Mouse (Mus musculus): Measurements from ENCODE around the gene Oxct2b. TPM values are rescaled to one million over a fixed set of nuclear protein-coding genes. Genes with fewer than 3 reads are reported as not detected.

The Oxct2b gene
- polyA plus RNA-seq (2017; shearing (Covaris generic)) = not detected

GRCm38 (mm10) chr4:123116011-123116410 is at the start of gene Oxct2b:
Gene Oxct2b, plus strand, starts transcription at chr4:123116266.

GRCm38 (mm10) chr4:123104651-123105450 is 11.2 kb upstream of the Oxct2b start, which contains the start of gene Bmp8b:
Gene Bmp8b, plus strand, starts transcription at chr4:123105165.

GRCm38 (mm10) chr4:123139513-123140154 is 23.6 kb downstream of the Oxct2b start, which contains the start of gene Ppie:
Gene Ppie, minus strand, starts transcription at chr4:123139951.

Other genes starting within 250 kb of the Oxct2b start
- 84.7 TPM for gene Cap1, start 230.2 kb upstream of the Oxct2b start, polyA plus RNA-seq (2017; shearing (Covaris generic))
- gene Mfsd2a, start 155.1 kb upstream of the Oxct2b start, polyA plus RNA-seq (2017; shearing (Covaris generic)) = 5.4 TPM
- gene Mycl, start 120.6 kb upstream of the Oxct2b start, polyA plus RNA-seq (2017; shearing (Covaris generic)) = 0.56 TPM
- 22.5 TPM for gene Trit1, start 99.7 kb upstream of the Oxct2b start, polyA plus RNA-seq (2017; shearing (Covaris generic))
- gene Bmp8b, start 11.1 kb upstream of the Oxct2b start, polyA plus RNA-seq (2017; shearing (Covaris generic)) = not detected
- 73.8 TPM for gene Ppie, start 23.7 kb downstream of the Oxct2b start, polyA plus RNA-seq (2017; shearing (Covaris generic))
- gene Hpcal4, start 67.0 kb downstream of the Oxct2b start, polyA plus RNA-seq (2017; shearing (Covaris generic)) = 0.61 TPM
- not detected for gene Nt5c1a, start 85.2 kb downstream of the Oxct2b start, polyA plus RNA-seq (2017; shearing (Covaris generic))
- not detected for gene Heyl, start 117.3 kb downstream of the Oxct2b start, polyA plus RNA-seq (2017; shearing (Covaris generic))
- 7.7 TPM for gene Pabpc4, start 146.1 kb downstream of the Oxct2b start, polyA plus RNA-seq (2017; shearing (Covaris generic))
- not detected for gene Oxct2a, start 207.4 kb downstream of the Oxct2b start, polyA plus RNA-seq (2017; shearing (Covaris generic))
- gene Bmp8a, start 227.0 kb downstream of the Oxct2b start, polyA plus RNA-seq (2017; shearing (Covaris generic)) = not detected

Measured in effector memory CD4-positive, alpha-beta T cell, adult 7 months (primary cell).